Mouse (Mus musculus) myocyte (in vitro differentiated cells): Measurements from ENCODE around the gene Kmt2e. TPM values are rescaled to one million over a fixed set of nuclear protein-coding genes. Genes with fewer than 3 reads are reported as not detected.

Experiments
- H3K27me3 ChIP-seq: one replicate; pipeline ENCODE4 v1.6.1; 2011; ENCODE audit not compliant: control insufficient read depth, insufficient read depth, insufficient read length
- H3K36me3 ChIP-seq: one replicate; pipeline ENCODE4 v1.6.1; 2011; ENCODE audit not compliant: control insufficient read depth, insufficient read depth
- H3K4me2 ChIP-seq: one replicate; pipeline ENCODE4 v1.6.1; 2011; ENCODE audit warnings: low read depth, control low read depth
- H3K4me3 ChIP-seq: one replicate; pipeline ENCODE4 v1.5.1; 2011; ENCODE audit warnings: mild to moderate bottlenecking, control low read depth, moderate library complexity
- H3K79me2 ChIP-seq: one replicate; pipeline ENCODE4 v1.6.1; 2011; ENCODE audit not compliant: control insufficient read depth, insufficient read depth
- H3ac ChIP-seq: one replicate; pipeline ENCODE4 v1.6.1; 2011; ENCODE audit not compliant: control insufficient read depth, insufficient read length
- CEBPB ChIP-seq: IDR thresholded peaks from 2 replicates; pipeline ENCODE4 v1.6.1; 2011; ENCODE audit warnings: mild to moderate bottlenecking, moderate library complexity; ENCODE audit not compliant: poor library complexity, insufficient read depth, severe bottlenecking
- E2F4 ChIP-seq: IDR thresholded peaks from one replicate; pipeline ENCODE4 v1.6.1; 2011; ENCODE audit warnings: mild to moderate bottlenecking, control low read depth, moderate library complexity; ENCODE audit not compliant: insufficient read depth
- MAX ChIP-seq: IDR thresholded peaks from one replicate; pipeline ENCODE4 v1.6.1; 2011; ENCODE audit warnings: low read depth, mild to moderate bottlenecking, control low read depth
- MYOD1 ChIP-seq, 3 experiments: IDR thresholded peaks; one replicate each; pipeline ENCODE4 v1.6.1; 2011; ENCODE audit warnings: control low read depth in 2 of 3, low read depth in 2 of 3, mild to moderate bottlenecking in 2 of 3, moderate library complexity in 1 of 3; ENCODE audit not compliant: insufficient read length in 2 of 3, control insufficient read depth in 1 of 3
- MYOG ChIP-seq, 3 experiments: IDR thresholded peaks; one replicate each; pipeline ENCODE4 v1.6.1; 2011; ENCODE audit warnings: control low read depth in 2 of 3, low read depth in 2 of 3, mild to moderate bottlenecking in 2 of 3; ENCODE audit not compliant: insufficient read length in 2 of 3, control insufficient read depth in 1 of 3, insufficient read depth in 1 of 3
- POLR2A ChIP-seq: IDR thresholded peaks from one replicate; pipeline ENCODE4 v1.6.1; 2011; ENCODE audit warnings: low read depth, mild to moderate bottlenecking, control low read depth, moderate library complexity; ENCODE audit not compliant: insufficient read length
- POLR2AphosphoS2 ChIP-seq: IDR thresholded peaks from one replicate; pipeline ENCODE4 v1.6.1; 2011; ENCODE audit warnings: low read depth, control low read depth; ENCODE audit not compliant: insufficient read length
- REST ChIP-seq: IDR thresholded peaks from one replicate; pipeline ENCODE4 v1.6.1; 2011; ENCODE audit warnings: mild to moderate bottlenecking, control low read depth, moderate library complexity; ENCODE audit not compliant: insufficient read depth, insufficient read length
- SRF ChIP-seq: IDR thresholded peaks from one replicate; pipeline ENCODE4 v1.6.1; 2011; ENCODE audit warnings: low read depth; ENCODE audit not compliant: control insufficient read depth, insufficient read length
- TCF12 ChIP-seq: IDR thresholded peaks from one replicate; pipeline ENCODE4 v1.6.1; 2011; ENCODE audit warnings: mild to moderate bottlenecking, control low read depth; ENCODE audit not compliant: poor library complexity, insufficient read depth, severe bottlenecking
- TCF3 ChIP-seq: IDR thresholded peaks from one replicate; pipeline ENCODE4 v1.6.1; 2011; ENCODE audit warnings: low read depth, control low read depth; ENCODE audit not compliant: insufficient read length
- USF1 ChIP-seq: IDR thresholded peaks from one replicate; pipeline ENCODE4 v1.6.1; 2011; ENCODE audit warnings: low read depth, mild to moderate bottlenecking, control low read depth, moderate library complexity
- polyA plus RNA-seq: library from polyadenylated mRNA; unstranded; fragments of >200 nt; fragmentation: generic; extraction: Trizol; gene quantifications from one replicate; pipeline ENCODE4 v1.2.1, GENCODE M21; 2012; ENCODE audit warnings: missing spikeins

The Kmt2e gene
- polyA plus RNA-seq, 1 experiment = 9.0 TPM

DNA sequence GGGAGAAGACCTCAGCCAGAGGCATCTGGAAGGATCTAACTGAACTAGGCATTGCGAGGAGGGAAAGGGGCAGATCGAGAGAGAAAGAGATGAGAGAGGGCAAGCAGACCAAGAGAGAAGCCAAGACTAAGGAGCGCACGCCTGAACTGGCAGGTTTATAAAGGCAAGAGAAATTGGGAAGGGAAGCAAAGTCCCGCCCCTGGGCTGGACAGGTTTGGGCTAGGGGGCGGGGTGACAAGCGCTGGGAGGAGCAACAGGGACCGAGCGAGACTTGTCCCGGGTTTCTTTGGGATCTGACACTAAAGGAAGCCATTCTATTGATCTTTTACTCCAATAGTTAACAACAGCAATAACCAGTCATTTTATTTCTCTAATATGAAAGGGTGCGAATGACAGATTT lies 31.1 kb upstream of the Kmt2e start:
- no peaks in the 10 kb centered on the region for H3K27me3 ChIP-seq
- no peak for TF ChIP-seq POLR2AphosphoS2
- no peak for TF ChIP-seq E2F4
- no peak for TF ChIP-seq SRF
- no peak for TF ChIP-seq TCF3
- TF ChIP-seq CEBPB = no peak
- TF ChIP-seq USF1 = no peak
- TF ChIP-seq POLR2A = no peak
- no peak for TF ChIP-seq MYOG (IDR thresholded peaks at IDR 0.05; ENCODE audit: control insufficient read depth in 1 of 3, insufficient read depth in 1 of 3, insufficient read length in 2 of 3, low read depth in 2 of 3)
- TF ChIP-seq TCF12 = no peak
- TF ChIP-seq MYOD1 (IDR thresholded peaks at IDR 0.05; ENCODE audit: control insufficient read depth in 1 of 3, insufficient read length in 2 of 3, low read depth in 2 of 3) = no peak
- TF ChIP-seq REST = no peak
- no peak for TF ChIP-seq MAX
- no peak overlapping the region for H3K4me3 ChIP-seq
- H3ac ChIP-seq = no peak overlapping the region
- H3K36me3 ChIP-seq = peaks cover 7% of the 10 kb centered on the region
- no peak overlapping the region for H3K4me2 ChIP-seq
- peaks cover 12% of the 10 kb centered on the region for H3K79me2 ChIP-seq

DNA sequence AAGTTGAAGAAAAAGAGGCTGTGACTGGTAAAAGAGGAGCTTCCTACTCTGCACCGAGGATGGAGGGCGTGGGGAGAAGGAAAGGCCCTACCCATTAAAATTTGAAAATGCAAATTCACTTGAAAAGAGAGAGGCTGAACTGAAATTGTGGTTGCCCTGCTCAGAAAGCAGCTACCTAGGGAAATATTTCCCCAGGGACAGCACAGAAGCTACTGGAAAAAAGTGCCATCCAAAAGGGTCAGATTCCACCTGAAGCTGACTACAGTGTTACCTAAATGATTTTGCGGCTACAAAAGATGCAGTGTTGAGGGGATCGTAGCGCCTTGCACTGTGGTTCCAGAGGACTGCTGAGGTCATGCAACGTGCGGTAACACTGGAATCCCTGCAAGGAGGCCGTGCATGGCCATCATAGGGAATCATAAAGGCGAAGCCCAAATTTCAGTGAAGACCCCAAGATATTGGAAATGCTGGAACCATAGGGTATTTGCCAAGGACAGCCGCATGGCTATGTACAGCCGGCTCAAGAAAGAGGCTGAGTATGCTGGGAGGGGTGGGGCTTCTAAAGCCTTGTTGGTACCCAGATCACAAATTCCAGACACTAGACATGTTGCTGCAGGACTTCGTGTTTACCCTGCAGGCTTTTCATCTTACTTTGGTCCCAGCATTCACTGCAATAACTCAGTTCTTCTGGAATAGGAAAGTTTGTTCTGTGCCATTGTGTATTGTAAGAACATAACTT lies 28.4 kb upstream of the Kmt2e start:
- no peak overlapping the region for H3ac ChIP-seq
- no peaks in the 10 kb centered on the region for H3K27me3 ChIP-seq
- TF ChIP-seq MYOG (IDR thresholded peaks at IDR 0.05; ENCODE audit: control insufficient read depth in 1 of 3, insufficient read depth in 1 of 3, insufficient read length in 2 of 3, low read depth in 2 of 3) (no peak), POLR2AphosphoS2 (peak; percentile 71)
- H3K4me3 ChIP-seq = no peak overlapping the region
- peaks cover 12% of the 10 kb centered on the region for H3K79me2 ChIP-seq
- H3K4me2 ChIP-seq = no peak overlapping the region
- peaks cover 6% of the 10 kb centered on the region for H3K36me3 ChIP-seq

DNA sequence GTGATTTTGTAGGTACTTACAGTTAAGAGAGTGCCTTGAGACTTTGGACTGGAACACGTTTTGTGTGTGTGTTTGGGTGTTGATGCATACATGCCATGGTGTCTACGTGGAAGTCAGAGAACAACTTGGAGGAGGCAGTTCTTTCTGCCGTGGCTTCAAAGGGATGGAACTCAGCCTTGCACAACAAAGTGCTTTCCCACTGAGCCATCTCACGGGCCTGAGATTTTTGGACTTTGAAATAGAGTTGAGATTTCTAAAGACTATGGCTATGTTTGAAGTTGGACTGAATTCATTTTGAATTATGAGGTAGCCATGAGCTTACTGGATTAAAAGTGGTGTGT lies 27.9 kb upstream of the Kmt2e start:
- H3ac ChIP-seq = no peak overlapping the region
- H3K4me2 ChIP-seq = no peak overlapping the region
- no peaks in the 10 kb centered on the region for H3K27me3 ChIP-seq
- peaks cover 14% of the 10 kb centered on the region for H3K79me2 ChIP-seq
- no peak overlapping the region for H3K4me3 ChIP-seq
- H3K36me3 ChIP-seq = peaks cover under 1% of the 10 kb centered on the region
- no peak for TF ChIP-seq USF1
- no peak for TF ChIP-seq POLR2A
- TF ChIP-seq REST = no peak
- TF ChIP-seq MYOD1 (IDR thresholded peaks at IDR 0.05; ENCODE audit: control insufficient read depth in 1 of 3, insufficient read length in 2 of 3, low read depth in 2 of 3) = no peak
- no peak for TF ChIP-seq CEBPB
- no peak for TF ChIP-seq E2F4
- TF ChIP-seq MAX = no peak
- no peak for TF ChIP-seq POLR2AphosphoS2
- TF ChIP-seq SRF = no peak
- TF ChIP-seq TCF3 = no peak
- no peak for TF ChIP-seq TCF12
- TF ChIP-seq MYOG (IDR thresholded peaks at IDR 0.05; ENCODE audit: control insufficient read depth in 1 of 3, insufficient read depth in 1 of 3, insufficient read length in 2 of 3, low read depth in 2 of 3) = no peak

DNA sequence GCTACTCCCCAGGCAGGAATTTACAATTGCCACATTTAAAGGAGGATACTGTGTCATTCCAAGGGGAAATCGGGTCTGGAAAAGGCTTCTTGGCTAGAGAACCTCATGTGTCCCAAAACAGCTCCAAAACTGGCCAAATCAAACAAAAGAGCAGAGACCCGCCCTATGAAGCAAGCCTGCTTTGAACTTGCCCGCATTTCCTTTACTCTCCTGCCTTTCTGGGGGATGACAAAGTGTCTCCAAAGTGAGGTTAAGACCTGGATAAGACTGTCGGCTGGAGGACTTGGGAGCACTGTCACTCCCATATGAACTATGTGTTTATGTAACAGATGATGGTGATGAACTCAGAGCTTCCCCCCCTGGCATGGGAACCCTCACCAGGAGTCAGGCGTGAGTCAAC lies 26.1 kb upstream of the Kmt2e start:
- H3K79me2 ChIP-seq = peaks cover 32% of the 10 kb centered on the region
- no peak overlapping the region for H3ac ChIP-seq
- no peaks in the 10 kb centered on the region for H3K27me3 ChIP-seq
- TF ChIP-seq USF1 (no peak), MYOD1 (IDR thresholded peaks at IDR 0.05; ENCODE audit: control insufficient read depth in 1 of 3, insufficient read length in 2 of 3, low read depth in 2 of 3) (no peak), POLR2A (no peak), CEBPB (0 out of 2 replicates have a peak, but pooled peaks have one; percentile 61), POLR2AphosphoS2 (peak; percentile 35)
- H3K4me2 ChIP-seq = peak overlapping the region; percentile 49
- H3K36me3 ChIP-seq = peaks cover 8% of the 10 kb centered on the region
- no peak overlapping the region for H3K4me3 ChIP-seq

DNA sequence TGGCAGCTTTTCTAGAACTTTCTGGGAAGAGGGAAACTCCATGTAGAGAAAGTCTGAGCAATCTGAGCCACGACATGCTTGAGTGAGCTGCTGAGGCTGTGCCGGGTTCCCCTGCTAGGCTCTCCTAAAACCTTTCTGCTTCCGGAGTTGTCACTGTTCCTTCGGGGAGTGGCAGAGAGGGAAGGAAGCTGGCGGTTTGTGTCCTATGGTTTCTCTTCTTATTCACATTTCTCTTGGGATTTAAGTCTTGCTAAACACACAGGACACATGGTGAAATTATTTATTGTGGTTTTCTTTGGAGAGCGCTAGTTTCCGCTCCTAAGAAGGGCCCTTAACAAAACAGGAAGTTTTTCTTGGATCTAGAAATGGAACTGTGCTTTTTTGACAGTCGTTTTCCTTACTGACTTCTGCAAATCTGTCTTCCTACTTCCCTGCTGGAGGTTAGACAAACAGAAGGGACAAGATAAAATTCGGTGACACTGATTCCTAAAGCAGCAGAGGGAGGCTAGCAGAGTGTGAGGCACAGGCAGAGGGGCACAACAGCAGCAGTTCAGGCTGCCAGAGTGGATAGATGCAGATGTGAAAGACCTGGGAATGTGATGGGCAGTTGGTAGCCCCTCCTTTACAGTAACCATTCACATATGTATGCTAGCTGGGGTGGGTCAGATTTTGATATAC lies 24.1 kb upstream of the Kmt2e start:
- peaks cover 41% of the 10 kb centered on the region for H3K79me2 ChIP-seq
- peak overlapping the region; percentile 44 for H3ac ChIP-seq
- peak overlapping the region; percentile 63 for H3K4me2 ChIP-seq
- no peaks in the 10 kb centered on the region for H3K27me3 ChIP-seq
- peaks cover 8% of the 10 kb centered on the region for H3K36me3 ChIP-seq
- TF ChIP-seq CEBPB (peak; percentile 82), TCF12 (no peak)
- H3K4me3 ChIP-seq = no peak overlapping the region
